ENCODE assay signal across 10 mouse cellular contexts in genomic region chr17:49472626-49473025, GRCm38 (mm10). TPM values are rescaled to one million over a fixed set of nuclear protein-coding genes. Genes with fewer than 3 reads are reported as not detected.
DNase-seq lines count a peak whose midpoint lies in the region; ATAC-seq lines count a peak whose summit lies in the region.
"Had no signal": no experiment of that assay in that cellular context is flagged by ENCODE, and none has a peak within 500 bp of the region (broad histone marks: within the 10 kb centered on the region; RNA-seq: fewer than 3 reads in every experiment).

No protein-coding gene starts in this region.

- H3K27ac ChIP-seq in neural tube, embryonic 13.5 days (replicated peaks), result no peak overlapping the region
- H3K27ac ChIP-seq in kidney, embryonic 15.5 days, result 0 out of 2 replicates have a peak overlapping the region, but pooled peaks have one; percentile 1
- H3K27ac ChIP-seq: embryonic facial prominence, embryonic 13.5 days; liver, embryonic 15.5 days had no signal

- H3K4me1 ChIP-seq in neural tube, embryonic 13.5 days (replicated peaks), result no peaks in the 10 kb centered on the region
- peaks cover 15% of the 10 kb centered on the region; the same call in 1 of the 2 replicates for H3K4me1 ChIP-seq in kidney, embryonic 15.5 days
- H3K4me1 ChIP-seq: liver, embryonic 15.5 days had no signal

- WGBS in neural tube, embryonic 13.5 days, result 59% methylated on average over 8 of the region's 8 CpGs
- WGBS in kidney, embryonic 15.5 days, result 55% methylated on average over 8 of the region's 8 CpGs

- peaks cover 10% of the 10 kb centered on the region; the same call in 1 of the 2 replicates for H3K36me3 ChIP-seq in neural tube, embryonic 13.5 days
- H3K36me3 ChIP-seq in kidney, embryonic 15.5 days, result peaks cover 22% of the 10 kb centered on the region
- H3K36me3 ChIP-seq: liver, embryonic 15.5 days had no signal

- no peak overlapping the region for H3K4me2 ChIP-seq in neural tube, embryonic 13.5 days
- no peak overlapping the region for H3K4me2 ChIP-seq in kidney, embryonic 15.5 days
- H3K4me2 ChIP-seq: embryonic facial prominence, embryonic 13.5 days; liver, embryonic 15.5 days had no signal

- no peaks in the 10 kb centered on the region for H3K27me3 ChIP-seq in neural tube, embryonic 13.5 days
- no peaks in the 10 kb centered on the region for H3K27me3 ChIP-seq in kidney, embryonic 15.5 days
- H3K27me3 ChIP-seq: embryonic facial prominence, embryonic 13.5 days; liver, embryonic 15.5 days had no signal

- no peak for DNase-seq in neural tube, embryonic 10.5 days (ENCODE audit: extremely low spot score, low spot score)
- peak; percentile 5 for DNase-seq in forelimb bud, embryonic 11.5 days (ENCODE audit: low read depth, low spot score)
- DNase-seq in testis, postnatal 14 days (ENCODE audit: low spot score), result peak; percentile 84
- no peak for DNase-seq in layer of hippocampus, adult 8-10 months (ENCODE audit: low spot score in 2 of 2)
- DNase-seq in thymus, postnatal 36 days, result no peak

- H3K9me3 ChIP-seq in neural tube, embryonic 13.5 days, result no peaks in the 10 kb centered on the region
- no peaks in the 10 kb centered on the region for H3K9me3 ChIP-seq in kidney, embryonic 15.5 days (replicated peaks)
- H3K9me3 ChIP-seq: embryonic facial prominence, embryonic 13.5 days; liver, embryonic 15.5 days had no signal

- no peak overlapping the region for H3K4me3 ChIP-seq in neural tube, embryonic 13.5 days
- no peak overlapping the region for H3K4me3 ChIP-seq in kidney, embryonic 15.5 days (replicated peaks)
- H3K4me3 ChIP-seq: embryonic facial prominence, embryonic 13.5 days; liver, embryonic 15.5 days had no signal

- peak; percentile 44; the same call in 1 of the 2 replicates for ATAC-seq in neural tube, embryonic 13.5 days (ENCODE audit: low read depth)
- ATAC-seq in kidney, embryonic 15.5 days (replicated peaks; ENCODE audit: low FRiP score), result peak; percentile 46
- no peak for ATAC-seq in erythroblast, adult 5-6 weeks (replicated peaks; ENCODE audit: low FRiP score, poor library complexity, severe bottlenecking)

- H3K9ac ChIP-seq in neural tube, embryonic 13.5 days, result no peak overlapping the region
- H3K9ac ChIP-seq in kidney, embryonic 15.5 days, result no peak overlapping the region
- H3K9ac ChIP-seq: embryonic facial prominence, embryonic 13.5 days; liver, embryonic 15.5 days had no signal

RNA-seq across cellular contexts. Expression of gene Mocs1, which starts 44.5 kb away (rescaled TPM):
- polyA plus RNA-seq in neural tube, embryonic 13.5 days (2015; fragmentation: Nextera tagmentation; extraction: Ambion mirVana), result 5.5 TPM in 2 replicates
- 8.4 and 8.9 TPM in 2 replicates for polyA plus RNA-seq in kidney, embryonic 15.5 days (2015; fragmentation: Nextera tagmentation; extraction: Ambion mirVana)
- total RNA-seq in layer of hippocampus, adult 8-10 months (2022), result 10 to 100 TPM; 14.6 to 19.1 (median 17.0) TPM
- 128 and 146 TPM in 2 replicates for total RNA-seq in erythroblast, adult 5-6 weeks (2015; ENCODE audit: low replicate concordance)
- 47.8 and 50.6 TPM in 2 replicates for total RNA-seq in erythroblast, adult 5-6 weeks (2017; ENCODE audit: low replicate concordance)

Comparison
In these comparisons a context has a peak if more than half of its experiments do, and no peak if none do; other contexts are left out.
1. DNase-seq: peak in forelimb bud, embryonic 11.5 days (single experiment) and testis, postnatal 14 days (single experiment); none in neural tube, embryonic 10.5 days (single experiment), layer of hippocampus, adult 8-10 months (0 of 2) and thymus, postnatal 36 days (0 of 2).